Mouse (Mus musculus) G1E (cell line): ENCODE measurements around the gene Ablim1.

Experiments used
- CTCF ChIP-seq: IDR thresholded peaks from 2 replicates; pipeline ENCODE4 v1.5.1; 2012; ENCODE audit warnings: low read depth, low read length, inconsistent platforms, mixed read lengths
- GATA1 ChIP-seq: IDR thresholded peaks from 2 replicates; pipeline ENCODE4 v1.6.1; 2012; ENCODE audit warnings: borderline replicate concordance, low read length, inconsistent platforms, mixed read lengths
- GATA2 ChIP-seq: IDR thresholded peaks from 2 replicates; pipeline ENCODE4 v1.6.1; 2012; ENCODE audit warnings: low read depth, low read length, inconsistent platforms, borderline replicate concordance
- POLR2AphosphoS5 ChIP-seq: IDR thresholded peaks from 2 replicates; pipeline ENCODE4 v1.6.1; 2012; ENCODE audit warnings: low read depth, low read length, inconsistent platforms; ENCODE audit not compliant: insufficient replicate concordance
- TAL1 ChIP-seq: conservative IDR thresholded peaks from 2 replicates; pipeline ENCODE4 v1.6.1; 2012; ENCODE audit warnings: low read depth, low read length, inconsistent platforms, mixed read lengths

- no peak for TF ChIP-seq CTCF
- TF ChIP-seq POLR2AphosphoS5 = no peak
- no peak for TF ChIP-seq TAL1
- TF ChIP-seq GATA1 = no peak
- TF ChIP-seq GATA2 = no peak
Measured at GRCm38 (mm10) chr19:57272824-57273613, 41.7 kb downstream of the Ablim1 start.
